Mouse (Mus musculus) granulocyte monocyte progenitor cell, adult 5-6 weeks (primary cell): Measurements from ENCODE around the gene Gps2. TPM values are rescaled to one million over a fixed set of nuclear protein-coding genes. Genes with fewer than 3 reads are reported as not detected.
A peak's percentile ranks its signal among the peaks of the same experiment; 100 is the strongest.

Source experiments
- ATAC-seq: replicated peaks from 2 replicates; pipeline ENCODE4 v1.8.0; 2016; ENCODE audit warnings: mild to moderate bottlenecking, moderate TSS enrichment, inconsistent platforms; ENCODE audit not compliant: poor library complexity, severe bottlenecking
- total RNA-seq, 2 experiments: library from RNA; stranded (forward) in 1 of 2; stranded (reverse) in 1 of 2; fragments of 200-712, 200-1000 nt in 1 of 2; fragments of >200 nt in 1 of 2; fragmentation: Nextera tagmentation in 1 of 2; gene quantifications; 2 replicates each; pipeline ENCODE4 v1.2.3; 2014 to 2017

The Gps2 gene
- total RNA-seq, 2 experiments from 2014 or later = 58.2 to 71.5 TPM

DNA sequence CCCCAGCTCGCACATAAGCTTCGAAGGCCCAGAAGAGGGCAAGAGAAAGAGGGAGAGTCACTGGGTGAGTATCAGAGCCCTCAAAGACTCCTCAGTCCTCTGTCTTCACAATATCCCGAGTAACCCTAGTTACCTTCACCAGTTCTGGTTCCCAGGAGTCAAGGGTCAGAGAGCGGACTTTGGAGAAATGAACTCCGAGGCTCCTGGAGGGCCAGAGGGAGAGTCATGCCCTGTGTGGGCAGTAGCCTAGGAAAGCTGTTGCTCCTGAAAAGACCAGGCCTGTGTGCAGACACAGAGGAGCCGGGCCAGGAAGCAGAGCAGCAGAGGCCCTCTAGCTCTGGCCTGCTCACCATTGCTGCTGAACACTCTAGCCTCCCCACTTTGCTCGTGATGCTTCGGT, 29.0 kb upstream of the Gps2 start:
- no peak for ATAC-seq

GRCm38 (mm10) chr11:69886907-69887635, 26.6 kb upstream of the Gps2 start:
- ATAC-seq = no peak

GRCm38 (mm10) chr11:69891482-69891881, 22.2 kb upstream of the Gps2 start:
- no peak for ATAC-seq

- peak; percentile 71 for ATAC-seq
Observed at GRCm38 (mm10) chr11:69894671-69895070, 19.0 kb upstream of the Gps2 start.

DNA sequence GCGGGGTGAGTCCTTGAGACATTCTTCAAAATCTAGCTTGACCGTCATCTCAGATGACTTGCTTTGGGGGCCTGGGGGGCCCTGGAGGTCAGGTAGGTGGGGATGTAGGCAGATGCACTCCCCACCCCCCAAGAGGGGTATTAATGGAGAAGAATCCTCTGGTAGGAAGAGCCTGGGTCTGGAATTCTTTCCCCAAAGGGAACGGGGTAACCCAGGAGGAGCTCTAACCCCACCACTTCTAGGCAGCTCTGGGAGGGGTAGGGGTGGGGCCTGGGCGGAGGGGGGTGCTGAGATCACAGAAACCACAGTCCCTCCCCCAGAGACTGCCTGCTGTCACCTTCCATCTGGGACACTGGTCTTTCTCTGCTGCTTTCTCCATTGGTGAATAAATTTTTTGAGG, 18.4 kb upstream of the Gps2 start, which contains the start of gene Acap1:
Acap1 (minus strand) TSS at position 249 of the 400 bp plus-strand sequence.
- peak; percentile 78 for ATAC-seq

GRCm38 (mm10) chr11:69899870-69900269, 13.8 kb upstream of the Gps2 start:
- ATAC-seq = no peak

DNA sequence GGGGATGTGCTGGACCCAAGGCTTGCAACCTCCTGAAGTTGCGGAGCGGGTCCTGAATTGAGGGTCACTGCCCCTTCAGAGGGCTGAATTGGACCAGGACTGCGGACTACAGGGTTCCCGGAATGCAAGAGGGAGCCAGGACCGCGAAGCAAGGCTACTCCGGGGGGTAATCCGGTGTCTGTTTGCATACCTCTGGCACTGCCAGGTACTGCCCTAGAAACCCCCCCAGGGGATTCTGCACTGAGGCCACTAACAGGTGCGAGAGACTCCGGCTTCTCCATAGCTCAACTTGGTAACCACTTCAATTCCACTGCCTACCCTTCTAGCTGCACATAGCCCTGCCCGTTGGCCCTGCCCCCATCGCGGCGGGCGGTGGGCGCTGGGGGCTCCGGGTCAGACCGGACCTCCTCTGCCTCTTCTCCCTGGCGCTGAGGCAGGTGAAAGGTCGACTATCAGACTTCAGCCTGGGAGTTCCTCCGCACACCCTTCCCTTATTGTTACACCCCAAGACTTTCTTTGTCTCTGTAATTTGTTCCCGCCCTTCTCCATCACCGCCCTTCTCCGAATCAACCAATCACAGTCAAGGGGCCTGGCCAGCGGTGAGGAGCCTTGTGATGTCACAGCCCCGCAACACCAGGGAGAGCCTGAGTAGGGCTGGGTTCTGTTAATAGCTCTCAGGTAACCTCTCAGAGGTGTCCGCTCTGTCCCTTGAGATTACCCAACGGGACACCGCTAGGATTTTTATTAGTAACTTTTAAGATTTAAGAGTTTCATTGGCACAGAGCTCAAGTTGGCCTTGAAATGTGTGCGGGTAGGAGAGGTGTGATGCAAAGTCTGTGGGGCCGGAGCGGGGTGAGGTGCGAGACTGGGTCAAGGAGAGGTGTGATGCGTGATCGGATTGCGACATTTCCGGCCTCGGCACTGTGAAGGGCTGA, 12.9 kb upstream of the Gps2 start, which contains the start of the genes 2810408A11Rik and Neurl4:
2810408A11Rik (minus strand) TSS at position 517 of the 935 bp plus-strand sequence.
Neurl4 (plus strand) TSS at position 602 of the 935 bp plus-strand sequence.
- ATAC-seq = peak; percentile 79

GRCm38 (mm10) chr11:69901406-69901846, 12.3 kb upstream of the Gps2 start:
- peak; percentile 87 for ATAC-seq

GRCm38 (mm10) chr11:69901993-69902392, 11.7 kb upstream of the Gps2 start:
- ATAC-seq = no peak

GRCm38 (mm10) chr11:69902972-69903371, 10.7 kb upstream of the Gps2 start:
- ATAC-seq = no peak

GRCm38 (mm10) chr11:69904311-69904710, 9.4 kb upstream of the Gps2 start:
- no peak for ATAC-seq

DNA sequence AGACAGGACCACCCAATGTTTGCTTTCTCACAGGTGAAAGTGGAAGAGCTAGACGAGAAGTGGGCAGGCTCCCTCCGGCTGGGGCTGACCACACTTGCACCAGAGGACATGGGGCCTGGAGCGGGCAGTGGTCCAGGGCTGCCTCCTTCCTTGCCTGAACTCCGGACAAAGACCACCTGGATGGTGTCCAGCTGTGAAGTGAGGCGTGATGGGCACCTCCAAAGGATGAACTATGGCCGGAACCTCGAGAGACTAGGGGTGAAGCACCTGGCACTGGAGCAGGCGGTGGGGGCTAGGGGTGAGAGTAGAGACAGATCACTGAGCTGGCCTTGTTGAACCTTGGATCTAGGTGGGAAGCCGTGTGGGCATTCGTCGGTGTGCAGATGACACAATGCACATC, 5.0 kb upstream of the Gps2 start:
- no peak for ATAC-seq

DNA sequence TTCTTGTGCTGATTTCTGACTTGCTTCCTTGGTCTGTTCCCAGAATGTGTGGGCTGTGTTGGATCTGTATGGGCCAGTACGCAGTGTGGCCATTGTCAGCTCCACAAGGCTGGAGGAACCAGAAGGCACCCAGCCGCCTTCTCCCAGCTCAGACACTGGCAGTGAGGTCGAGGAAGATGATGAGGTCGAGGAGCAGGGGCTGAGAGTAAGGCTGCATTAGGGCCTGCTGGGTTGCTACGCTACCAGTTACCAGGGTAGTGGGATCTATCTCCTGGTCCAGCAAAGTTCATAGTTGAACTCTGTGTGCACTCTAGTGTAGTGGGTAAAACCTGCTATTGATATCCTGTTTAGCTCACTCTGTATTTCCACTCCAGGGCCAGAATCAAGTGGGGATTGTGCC, 4.5 kb upstream of the Gps2 start:
- no peak for ATAC-seq

DNA sequence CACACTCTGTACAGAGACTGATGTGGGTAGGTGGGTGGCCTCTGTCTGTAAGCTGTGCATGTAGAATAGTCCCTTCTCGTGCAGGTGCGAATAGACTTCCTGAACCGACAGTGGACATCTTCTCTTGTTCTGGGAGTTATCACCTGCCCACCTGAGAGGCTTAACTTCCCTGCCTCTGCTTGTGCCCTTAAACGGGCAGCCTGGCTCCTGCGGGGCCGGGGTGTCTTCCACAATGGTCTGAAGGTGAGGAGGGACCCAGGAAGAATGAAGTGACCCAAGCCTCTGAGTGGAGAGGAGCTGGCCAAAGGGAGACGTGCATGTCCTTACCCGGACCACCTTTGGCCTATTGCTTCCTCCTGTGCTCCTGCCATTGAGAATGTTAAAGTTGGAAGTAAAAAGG, 3.5 kb upstream of the Gps2 start:
- no peak for ATAC-seq

GRCm38 (mm10) chr11:69910781-69911560, 2.7 kb upstream of the Gps2 start:
- no peak for ATAC-seq

GRCm38 (mm10) chr11:69911701-69912100, 2.0 kb upstream of the Gps2 start:
- no peak for ATAC-seq

DNA sequence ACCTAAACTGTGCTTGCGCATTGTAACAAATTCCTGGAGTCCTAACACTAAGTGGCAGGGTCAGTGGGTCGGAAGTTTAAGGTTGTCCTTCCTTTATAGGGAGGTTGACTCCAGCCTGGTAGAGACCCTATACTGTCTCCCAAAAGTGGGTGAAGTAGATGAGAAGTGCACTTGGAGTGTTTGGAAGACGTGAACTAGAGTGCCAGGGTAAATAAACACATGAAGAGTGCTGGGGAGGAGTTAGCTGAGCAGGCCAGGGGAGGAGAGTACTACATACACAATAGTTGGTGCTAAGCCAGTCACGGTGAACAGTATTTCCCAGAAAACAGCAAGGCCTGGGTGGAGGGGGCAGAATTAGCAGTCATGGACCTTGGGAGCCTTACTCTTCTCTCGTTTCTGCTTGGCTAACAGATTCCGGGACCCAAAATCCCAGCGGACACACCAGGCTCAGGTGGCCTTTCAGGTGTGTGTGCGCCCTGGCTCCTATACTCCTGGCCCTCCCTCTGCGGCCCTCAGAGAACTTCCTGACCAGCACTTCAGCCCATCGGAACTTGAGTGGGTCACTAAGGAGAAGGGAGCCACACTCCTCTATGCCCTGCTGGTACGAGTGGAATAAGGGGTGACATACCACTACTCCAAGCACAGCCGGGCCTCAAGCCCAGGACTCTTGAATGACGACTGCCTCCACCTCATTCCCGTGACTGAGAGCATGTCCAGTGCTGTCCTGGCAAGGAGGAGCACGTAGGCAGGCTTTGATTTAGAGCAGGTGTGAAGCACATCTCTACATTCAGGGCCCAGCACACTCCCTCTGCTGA, 765 bp upstream of the Gps2 start:
- no peak for ATAC-seq

- peak; percentile 38 for ATAC-seq
Observed at GRCm38 (mm10) chr11:69914372-69914764, 680 bp downstream of the Gps2 start.

- no peak for ATAC-seq
Observed at GRCm38 (mm10) chr11:69914917-69915430, 1.3 kb downstream of the Gps2 start.
